Mouse (Mus musculus) liver, embryonic 12.5 days (tissue): ENCODE data around the gene Synj2. TPM values are rescaled to one million over a fixed set of nuclear protein-coding genes. Genes with fewer than 3 reads are reported as not detected.

ENCODE experiments used
- ATAC-seq: fragments of 200-750 bp; cut with Nextera tagmentation; 2 replicates; pipeline ENCODE4 v1.8.0; 2017; ENCODE audit warnings: moderate number of reproducible peaks, mild to moderate bottlenecking, moderate library complexity
- H3K27ac ChIP-seq: fragments of 300-500 bp; sonication (generic); 2 replicates; pipeline ENCODE4 v1.5.1; 2016; ENCODE audit warnings: mild to moderate bottlenecking
- H3K27me3 ChIP-seq: fragments of 300-500 bp; sonication (generic); replicated peaks from 2 replicates; pipeline ENCODE4 v1.6.1; 2016; ENCODE audit warnings: mild to moderate bottlenecking, moderate library complexity
- H3K36me3 ChIP-seq: fragments of 300-500 bp; sonication (generic); 2 replicates; pipeline ENCODE4 v1.6.1; 2016; ENCODE audit warnings: mild to moderate bottlenecking, moderate library complexity
- H3K4me1 ChIP-seq: fragments of 300-500 bp; sonication (generic); 2 replicates; pipeline ENCODE4 v1.6.1; 2016
- H3K4me2 ChIP-seq: fragments of 300-500 bp; sonication (generic); 2 replicates; pipeline ENCODE4 v1.6.1; 2016; ENCODE audit warnings: mild to moderate bottlenecking, moderate library complexity
- H3K4me3 ChIP-seq: fragments of 300-500 bp; sonication (generic); 2 replicates; pipeline ENCODE4 v1.5.1; 2016; ENCODE audit warnings: mild to moderate bottlenecking, moderate library complexity
- H3K9ac ChIP-seq: fragments of 300-500 bp; sonication (generic); 2 replicates; pipeline ENCODE4 v1.6.1; 2016; ENCODE audit warnings: mild to moderate bottlenecking, moderate library complexity
- H3K9me3 ChIP-seq: fragments of 300-500 bp; sonication (generic); replicated peaks from 2 replicates; pipeline ENCODE4 v1.6.1; 2016; ENCODE audit warnings: mild to moderate bottlenecking, moderate library complexity
- WGBS: fragments of 180-500 bp; shearing (Covaris S2); methylation state at CpG from one replicate; pipeline ENCODE4 v1.1.7; 2016; ENCODE audit not compliant: insufficient replicate concordance; 5-methylcytosine and 5-hydroxymethylcytosine counted together
- polyA plus RNA-seq: library from polyadenylated mRNA; unstranded; fragments of >200 nt; fragmentation: Nextera tagmentation; extraction: Ambion mirVana; gene quantifications from 2 replicates; pipeline ENCODE4 v1.2.1, GENCODE M21; 2016

Synj2 gene
- polyA plus RNA-seq, 1 experiment from 2014 or later = 1.6 TPM

DNA sequence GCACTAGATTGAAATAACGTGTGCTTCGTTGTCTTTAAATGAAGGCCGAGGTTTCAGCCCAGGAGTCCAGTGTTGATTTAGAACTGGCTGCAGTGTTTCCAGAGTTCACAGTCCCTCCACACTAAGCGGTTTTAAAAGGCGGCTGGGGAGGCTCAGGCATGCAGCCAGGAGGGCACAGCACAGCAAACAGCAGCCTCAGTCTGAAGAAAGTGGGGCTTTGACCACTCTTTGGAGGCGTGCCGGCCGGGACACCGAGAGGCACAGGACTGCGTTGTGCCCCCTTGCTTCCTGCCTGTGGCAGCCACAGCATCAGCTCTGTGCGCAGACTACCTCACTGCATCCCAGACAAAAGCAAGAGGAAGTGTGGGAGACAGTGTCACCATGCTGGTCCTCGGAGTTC lies 29.5 kb upstream of the Synj2 start:
- ATAC-seq = peak; percentile 42; the same call in 1 of the 2 replicates
- Histone ChIP-seq H3K4me2 (no peak overlapping the region), H3K4me1 (peaks cover 8% of the 10 kb centered on the region; the same call in 1 of the 2 replicates), H3K36me3 (peaks cover 49% of the 10 kb centered on the region), H3K9ac (no peak overlapping the region), H3K27ac (peak overlapping the region; percentile 58; the same call in 1 of the 2 replicates), H3K9me3 (no peaks in the 10 kb centered on the region), H3K27me3 (no peaks in the 10 kb centered on the region), H3K4me3 (no peak overlapping the region)
- 76% methylated on average over 12 of the region's 12 CpGs for WGBS

DNA sequence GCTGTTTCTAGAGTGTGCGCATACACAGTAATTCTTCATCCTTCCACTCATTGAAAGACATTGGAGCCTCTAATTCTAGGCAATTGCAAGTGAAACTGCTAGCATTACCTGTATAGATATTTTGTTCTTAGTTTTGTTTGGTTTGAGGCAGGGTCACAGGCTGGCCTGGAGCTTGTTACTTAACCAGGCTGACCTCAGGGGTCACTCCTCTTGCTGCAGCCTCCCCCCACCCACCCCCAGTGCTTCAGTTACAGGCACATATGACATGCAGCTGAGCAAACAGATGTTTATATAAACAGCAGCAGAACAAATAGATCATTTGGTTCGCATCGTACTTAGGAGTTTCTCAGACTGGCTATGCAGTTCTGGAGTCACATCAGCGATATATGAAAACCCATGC lies 28.3 kb upstream of the Synj2 start:
- H3K4me3 ChIP-seq = no peak overlapping the region
- 83% methylated on average over 4 of the region's 4 CpGs for WGBS
- no peak for ATAC-seq
- no peaks in the 10 kb centered on the region for H3K9me3 ChIP-seq
- H3K9ac ChIP-seq = no peak overlapping the region
- H3K4me2 ChIP-seq = no peak overlapping the region
- H3K27ac ChIP-seq = no peak overlapping the region
- peaks cover 42% of the 10 kb centered on the region for H3K36me3 ChIP-seq
- no peaks in the 10 kb centered on the region for H3K27me3 ChIP-seq
- H3K4me1 ChIP-seq = peaks cover 8% of the 10 kb centered on the region; the same call in 1 of the 2 replicates

DNA sequence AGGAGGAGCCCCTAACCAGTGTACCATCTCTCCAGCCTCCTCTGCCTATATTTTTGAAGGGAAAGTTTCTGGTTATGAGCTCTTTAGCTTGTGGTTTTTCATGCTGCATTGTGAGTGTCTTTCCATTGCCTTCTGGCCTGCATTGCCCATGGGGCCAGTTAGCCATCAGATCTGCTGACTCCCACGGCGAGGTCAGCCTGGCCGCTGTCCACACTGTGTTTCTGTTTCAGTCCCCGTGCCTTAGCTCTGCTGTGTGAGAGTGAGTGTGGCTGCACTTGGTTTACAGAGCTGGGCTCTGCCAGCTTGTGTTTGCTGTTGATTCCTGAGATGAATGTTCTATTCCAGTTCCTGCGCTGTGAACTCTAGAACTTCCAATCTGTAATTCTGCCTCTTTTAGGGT lies 26.9 kb upstream of the Synj2 start:
- no peak overlapping the region for H3K4me2 ChIP-seq
- peaks cover 8% of the 10 kb centered on the region; the same call in 1 of the 2 replicates for H3K4me1 ChIP-seq
- peaks cover 43% of the 10 kb centered on the region for H3K36me3 ChIP-seq
- no peaks in the 10 kb centered on the region for H3K27me3 ChIP-seq
- H3K9me3 ChIP-seq = no peaks in the 10 kb centered on the region
- WGBS = 75% methylated on average over 5 of the region's 5 CpGs
- H3K27ac ChIP-seq = no peak overlapping the region
- no peak overlapping the region for H3K4me3 ChIP-seq
- no peak for ATAC-seq
- no peak overlapping the region for H3K9ac ChIP-seq

DNA sequence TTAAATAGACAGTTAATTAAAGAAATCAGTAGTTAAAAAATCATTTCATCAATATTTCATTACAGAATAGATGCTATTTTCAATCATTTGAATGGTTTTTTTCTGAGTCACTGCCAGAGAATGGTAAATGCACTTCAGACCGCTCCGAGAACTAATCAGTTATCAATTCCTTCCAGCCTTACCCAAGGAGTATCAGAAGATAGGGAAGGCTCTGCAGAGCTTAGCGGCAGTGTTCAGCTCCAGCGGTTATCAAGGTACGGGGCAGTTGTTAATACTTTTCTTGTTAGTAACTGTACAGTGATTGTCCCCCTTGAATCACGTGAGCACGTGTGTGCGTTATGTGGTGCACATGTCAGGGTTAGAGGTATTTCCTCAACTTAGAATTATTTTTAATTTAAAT lies 19.1 kb upstream of the Synj2 start:
- Histone ChIP-seq H3K4me3 (no peak overlapping the region), H3K36me3 (peaks cover 84% of the 10 kb centered on the region), H3K9me3 (no peaks in the 10 kb centered on the region), H3K4me2 (no peak overlapping the region), H3K27me3 (no peaks in the 10 kb centered on the region), H3K27ac (no peak overlapping the region), H3K4me1 (peaks cover 23% of the 10 kb centered on the region), H3K9ac (no peak overlapping the region)
- ATAC-seq = peak; percentile 50; the same call in 1 of the 2 replicates
- 48% methylated on average over 8 of the region's 8 CpGs for WGBS

DNA sequence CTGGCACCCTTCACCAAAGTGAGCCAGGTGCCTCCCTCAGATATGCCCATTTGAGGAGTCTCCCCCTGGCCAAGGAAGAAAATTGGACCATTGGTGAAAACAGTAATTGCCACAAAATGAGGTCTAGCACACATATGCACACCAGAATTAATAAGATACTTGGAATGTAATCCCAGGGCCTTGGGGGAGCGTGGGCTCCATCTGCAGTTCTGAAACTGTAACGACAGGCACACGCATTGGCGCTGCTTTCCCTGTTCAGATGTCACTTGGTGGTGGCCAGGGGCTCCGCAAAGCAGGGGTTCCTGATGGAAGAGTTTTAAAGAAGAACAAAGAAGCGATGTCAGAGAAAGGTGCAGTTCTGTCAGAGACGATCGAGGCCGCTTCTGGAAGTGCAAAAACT lies 17.8 kb upstream of the Synj2 start:
- H3K27me3 ChIP-seq = no peaks in the 10 kb centered on the region
- ATAC-seq = no peak
- peaks cover 23% of the 10 kb centered on the region for H3K4me1 ChIP-seq
- H3K4me3 ChIP-seq = no peak overlapping the region
- no peak overlapping the region for H3K27ac ChIP-seq
- peaks cover 89% of the 10 kb centered on the region for H3K36me3 ChIP-seq
- H3K9me3 ChIP-seq = no peaks in the 10 kb centered on the region
- H3K9ac ChIP-seq = no peak overlapping the region
- no peak overlapping the region for H3K4me2 ChIP-seq
- 76% methylated on average over 9 of the region's 9 CpGs for WGBS

DNA sequence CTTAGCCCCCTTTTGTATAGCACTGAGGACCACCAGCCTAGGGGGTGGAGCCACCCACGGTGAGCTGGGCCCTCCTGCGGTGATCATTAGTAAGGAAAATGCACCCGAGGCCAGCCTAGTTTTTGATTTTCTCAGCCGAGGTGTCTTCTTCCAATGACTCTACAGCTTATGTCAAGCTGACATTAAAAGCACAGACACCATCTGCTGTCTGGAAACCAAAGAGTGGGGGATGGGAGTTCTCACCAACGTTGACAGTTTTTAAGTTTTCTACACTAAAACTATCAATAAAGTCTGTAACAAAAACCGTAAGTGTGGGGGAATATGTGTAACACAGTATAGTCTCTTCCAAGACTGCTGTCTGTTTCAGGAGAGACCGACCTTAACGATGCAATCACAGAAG lies 16.8 kb upstream of the Synj2 start:
- H3K4me2 ChIP-seq = no peak overlapping the region
- H3K27me3 ChIP-seq = no peaks in the 10 kb centered on the region
- H3K9me3 ChIP-seq = no peaks in the 10 kb centered on the region
- peaks cover 89% of the 10 kb centered on the region for H3K36me3 ChIP-seq
- H3K4me1 ChIP-seq = peaks cover 23% of the 10 kb centered on the region
- no peak overlapping the region for H3K4me3 ChIP-seq
- ATAC-seq = no peak
- no peak overlapping the region for H3K27ac ChIP-seq
- H3K9ac ChIP-seq = no peak overlapping the region
- WGBS = 74% methylated on average over 8 of the region's 8 CpGs

DNA sequence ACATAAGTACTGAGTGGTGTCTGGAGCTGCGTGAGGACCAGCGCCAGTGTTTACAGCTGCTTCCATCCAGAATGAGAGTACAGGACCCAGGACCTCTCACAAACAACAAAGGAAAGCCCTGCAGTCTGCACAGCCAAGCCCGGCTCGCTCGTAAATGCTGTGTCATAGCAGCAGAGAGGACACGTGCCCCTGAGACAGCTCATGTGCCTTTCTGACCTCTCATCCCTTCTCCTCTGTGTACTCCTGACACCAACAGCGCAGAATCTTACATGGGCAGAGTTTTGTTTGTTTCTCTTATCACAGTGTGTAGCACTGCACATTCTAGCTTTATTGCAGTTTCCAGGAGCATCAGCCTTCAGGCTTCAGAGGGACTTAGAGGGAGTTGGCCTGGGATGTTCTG lies 14.4 kb upstream of the Synj2 start:
- Histone ChIP-seq H3K4me1 (peaks cover 6% of the 10 kb centered on the region), H3K4me2 (no peak overlapping the region), H3K9me3 (no peaks in the 10 kb centered on the region), H3K27me3 (no peaks in the 10 kb centered on the region), H3K36me3 (peaks cover 83% of the 10 kb centered on the region), H3K4me3 (no peak overlapping the region), H3K27ac (no peak overlapping the region), H3K9ac (no peak overlapping the region)
- ATAC-seq = peak; percentile 67
- WGBS = 75% methylated on average over 7 of the region's 7 CpGs

DNA sequence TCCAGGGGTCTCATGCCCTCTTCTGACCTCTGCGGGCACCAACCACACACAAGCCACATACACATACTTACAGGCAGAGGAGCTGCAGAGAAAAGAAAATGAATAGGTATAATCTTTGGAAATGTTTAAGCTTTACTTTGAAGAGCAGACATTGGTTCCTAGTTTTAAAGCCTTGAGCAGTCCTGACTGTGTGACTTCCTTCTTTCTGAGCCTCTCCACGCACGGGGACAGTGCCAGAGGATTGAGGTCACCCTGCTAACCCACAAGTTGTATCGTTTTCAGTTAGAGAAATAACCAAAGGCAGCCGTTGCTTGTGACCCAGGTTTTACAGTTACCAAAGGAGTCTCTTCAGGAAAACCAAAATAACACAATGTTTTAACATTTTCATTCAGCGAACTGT lies 12.0 kb upstream of the Synj2 start:
- Histone ChIP-seq H3K27me3 (no peaks in the 10 kb centered on the region), H3K4me1 (no peaks in the 10 kb centered on the region; the same call in 1 of the 2 replicates)

DNA sequence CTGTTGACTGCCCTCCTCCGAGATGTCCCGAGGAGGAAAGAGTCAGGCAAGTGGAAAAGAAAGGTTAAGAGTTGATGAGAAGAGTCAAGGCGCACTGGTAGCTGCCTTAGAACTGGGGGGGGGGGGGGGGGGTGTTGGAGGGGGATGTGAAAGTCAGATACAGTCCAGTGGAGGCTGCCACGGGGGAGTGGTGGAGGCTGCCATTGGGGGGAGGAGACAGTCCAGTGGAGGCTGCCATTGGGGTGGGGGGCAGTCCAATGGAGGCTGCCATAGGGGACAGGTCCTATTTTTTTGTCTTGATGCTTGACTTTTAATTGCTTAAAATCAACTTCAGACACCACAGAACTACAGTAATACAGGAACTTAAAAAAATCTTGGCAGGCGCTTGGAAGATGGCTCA lies 8.9 kb upstream of the Synj2 start:
- H3K27ac ChIP-seq = no peak overlapping the region
- peaks cover 14% of the 10 kb centered on the region for H3K4me1 ChIP-seq
- no peak overlapping the region for H3K9ac ChIP-seq
- H3K4me3 ChIP-seq = no peak overlapping the region
- no peak overlapping the region for H3K4me2 ChIP-seq
- ATAC-seq = no peak
- H3K9me3 ChIP-seq = no peaks in the 10 kb centered on the region
- WGBS = 74% methylated on average over 5 of the region's 5 CpGs
- H3K36me3 ChIP-seq = peaks cover 46% of the 10 kb centered on the region
- peaks cover 5% of the 10 kb centered on the region; the same call in 1 of the 2 replicates for H3K27me3 ChIP-seq

More for the DNA sequence above, 12.0 kb upstream of the Synj2 start:
- Histone ChIP-seq H3K4me2 (no peak overlapping the region), H3K36me3 (peaks cover 74% of the 10 kb centered on the region), H3K9ac (no peak overlapping the region), H3K4me3 (no peak overlapping the region), H3K9me3 (no peaks in the 10 kb centered on the region), H3K27ac (no peak overlapping the region)
- ATAC-seq = no peak
- WGBS = 61% methylated on average over 6 of the region's 6 CpGs

DNA sequence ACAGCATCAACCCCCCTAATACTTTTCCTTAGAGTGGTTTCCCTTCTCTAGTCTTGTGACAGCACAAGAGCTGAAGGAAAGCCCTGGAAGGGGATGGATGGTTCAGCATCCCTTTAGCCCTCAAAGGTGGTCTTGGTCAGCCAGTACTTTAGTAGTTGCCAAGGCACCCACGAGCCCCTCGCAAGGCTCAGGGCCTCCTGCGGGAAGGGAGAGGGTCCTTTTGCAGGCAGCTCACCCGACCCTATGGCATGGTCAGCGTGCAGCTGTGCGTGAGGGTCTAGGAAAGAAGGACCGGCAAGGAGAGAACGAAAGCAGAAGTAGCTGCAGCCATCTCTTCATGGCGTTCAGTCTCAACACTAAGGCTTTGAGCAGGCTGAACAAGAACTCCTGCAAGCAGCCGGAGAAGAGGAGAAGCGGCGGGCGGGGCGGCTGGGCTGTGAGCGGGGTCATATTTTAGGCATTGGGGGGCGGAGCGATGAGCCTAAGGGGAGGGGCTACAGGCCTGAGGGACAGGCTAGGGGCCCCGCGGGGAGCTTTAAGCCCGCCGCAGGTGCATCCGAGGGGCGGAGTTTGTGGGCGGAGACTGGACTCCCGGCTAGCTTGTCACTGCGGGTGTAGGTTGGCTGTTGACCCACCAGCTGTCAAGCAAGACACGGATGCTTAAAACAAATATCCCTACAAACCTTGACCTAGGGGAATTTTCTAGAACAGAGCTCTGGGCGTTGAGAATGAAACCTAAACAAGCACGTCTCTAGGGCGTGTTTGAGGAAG lies 6.3 kb upstream of the Synj2 start:
- H3K27me3 ChIP-seq = peaks cover 29% of the 10 kb centered on the region
- peaks cover 20% of the 10 kb centered on the region for H3K36me3 ChIP-seq
- ATAC-seq = peak; percentile 96
- no peak overlapping the region for H3K27ac ChIP-seq
- peak overlapping the region; percentile 79 for H3K4me2 ChIP-seq
- H3K9ac ChIP-seq = peak overlapping the region; percentile 69
- no peaks in the 10 kb centered on the region for H3K9me3 ChIP-seq
- peak overlapping the region; percentile 52 for H3K4me3 ChIP-seq
- H3K4me1 ChIP-seq = peaks cover 14% of the 10 kb centered on the region
- whole genome bisulfite sequencing = 1% methylated on average over 30 of the region's 30 CpGs

DNA sequence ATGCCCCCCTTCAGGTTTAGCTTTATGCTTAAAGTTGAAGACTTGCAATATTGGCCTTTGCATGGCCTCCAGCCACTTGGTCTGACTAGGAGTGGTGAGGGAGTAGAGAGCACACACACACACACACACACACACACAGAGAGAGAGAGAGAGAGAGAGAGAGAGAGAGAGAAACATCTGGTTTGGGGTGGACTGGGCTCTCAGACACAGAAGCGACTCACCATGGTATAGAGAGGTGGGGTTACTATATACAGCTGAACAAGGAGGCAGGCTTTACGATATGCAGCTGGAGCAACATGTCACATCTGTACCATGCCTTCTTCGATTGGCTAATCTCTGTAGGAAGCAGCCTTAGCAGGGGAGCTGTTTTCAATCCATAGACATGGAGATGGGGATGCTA lies 5.4 kb upstream of the Synj2 start:
- no peak for ATAC-seq
- Histone ChIP-seq H3K4me3 (no peak overlapping the region), H3K27ac (no peak overlapping the region), H3K4me1 (peaks cover 16% of the 10 kb centered on the region), H3K36me3 (peaks cover 13% of the 10 kb centered on the region), H3K9ac (0 out of 2 replicates have a peak overlapping the region, but pooled peaks have one; percentile 69), H3K9me3 (no peaks in the 10 kb centered on the region), H3K27me3 (peaks cover 39% of the 10 kb centered on the region), H3K4me2 (peak overlapping the region; percentile 79)
- WGBS = 70% methylated on average over 3 of the region's 3 CpGs

DNA sequence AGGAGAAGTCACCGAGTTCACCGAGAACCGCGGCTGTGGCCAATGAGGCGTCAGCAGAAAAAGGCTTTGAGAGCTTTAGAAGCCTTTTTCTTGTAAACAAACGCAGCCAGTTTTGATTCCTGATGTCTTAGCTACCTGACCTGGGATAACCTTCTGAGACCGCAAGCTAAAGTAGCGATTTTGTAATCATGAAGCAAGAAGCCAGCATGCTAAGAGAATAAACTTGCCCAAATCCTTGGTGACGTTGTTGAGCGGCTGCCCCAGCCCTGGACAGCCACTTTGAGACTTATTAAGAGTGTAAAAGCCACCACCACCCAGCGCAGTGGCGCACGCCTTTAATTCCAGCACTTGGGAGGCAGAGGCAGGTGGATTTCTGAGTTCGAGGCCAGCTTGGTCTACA lies 4.8 kb upstream of the Synj2 start:
- 73% methylated on average over 14 of the region's 14 CpGs for WGBS
- no peak overlapping the region for H3K27ac ChIP-seq

More for the DNA sequence above, 4.8 kb upstream of the Synj2 start:
- H3K4me2 ChIP-seq = no peak overlapping the region
- peaks cover 45% of the 10 kb centered on the region for H3K27me3 ChIP-seq
- H3K4me3 ChIP-seq = no peak overlapping the region
- H3K9me3 ChIP-seq = no peaks in the 10 kb centered on the region
- H3K9ac ChIP-seq = no peak overlapping the region
- no peak for ATAC-seq
- peaks cover 21% of the 10 kb centered on the region for H3K4me1 ChIP-seq
- peaks cover 9% of the 10 kb centered on the region for H3K36me3 ChIP-seq
